In genomic region chr5:18489709-18490108, GRCm38 (mm10) we compare ENCODE assay signal across 33 mouse cellular contexts.
"Had no signal": no experiment of that assay in that cellular context is flagged by ENCODE, and none has a peak within 500 bp of the region (broad histone marks: within the 10 kb centered on the region; RNA-seq: fewer than 3 reads in every experiment).

No protein-coding gene starts in this region.

- DNase-seq: heart, postnatal 10 days; heart, postnatal 14 days; heart, postnatal 36 days; heart, postnatal 4 days; kidney, adult 11 months; kidney, adult 18-20 months; kidney, adult 2 months; kidney, adult 8-10 months; kidney, adult 9 months; kidney, postnatal 10 days; kidney, postnatal 14 days; kidney, postnatal 25 days; kidney, postnatal 36 days; kidney, postnatal 4 days; layer of hippocampus, adult 9-11 months; layer of hippocampus, postnatal 36 days had no signal

- H3K4me3 ChIP-seq: heart, embryonic 10.5 days; heart, embryonic 12.5 days; heart, embryonic 13.5 days; heart, embryonic 15.5 days; hindbrain, embryonic 10.5 days; hindbrain, embryonic 12.5 days; hindbrain, embryonic 13.5 days; hindbrain, embryonic 15.5 days; kidney, embryonic 15.5 days; layer of hippocampus, adult 2 months; left cerebral cortex, adult 2 months had no signal

- ATAC-seq: hindbrain, embryonic 16.5 days; hindbrain, postnatal 0 days; inflammation-experienced regulatory T-cells, adult 6 months had no signal

- H3K9ac ChIP-seq: heart, embryonic 12.5 days; heart, embryonic 13.5 days; heart, embryonic 15.5 days; hindbrain, embryonic 12.5 days; hindbrain, embryonic 13.5 days; hindbrain, embryonic 14.5 days; hindbrain, embryonic 15.5 days; kidney, embryonic 15.5 days had no signal

- H3K36me3 ChIP-seq: heart, embryonic 10.5 days; heart, embryonic 12.5 days; heart, embryonic 13.5 days; heart, embryonic 15.5 days; hindbrain, embryonic 10.5 days; hindbrain, embryonic 12.5 days; hindbrain, embryonic 13.5 days; hindbrain, embryonic 15.5 days; kidney, embryonic 15.5 days had no signal

- H3K9me3 ChIP-seq: heart, embryonic 10.5 days; heart, embryonic 12.5 days; heart, embryonic 13.5 days; heart, embryonic 15.5 days; hindbrain, embryonic 10.5 days; hindbrain, embryonic 12.5 days; hindbrain, embryonic 13.5 days; hindbrain, embryonic 15.5 days; kidney, embryonic 15.5 days had no signal

- H3K27me3 ChIP-seq: heart, embryonic 12.5 days; heart, embryonic 13.5 days; heart, embryonic 15.5 days; hindbrain, embryonic 12.5 days; hindbrain, embryonic 13.5 days; hindbrain, embryonic 15.5 days; kidney, embryonic 15.5 days had no signal

- H3K27ac ChIP-seq: heart, embryonic 10.5 days; heart, embryonic 13.5 days; heart, embryonic 15.5 days; hindbrain, embryonic 10.5 days; hindbrain, embryonic 12.5 days; hindbrain, embryonic 13.5 days; hindbrain, embryonic 14.5 days; hindbrain, embryonic 15.5 days; hindbrain, postnatal 0 days; kidney, embryonic 15.5 days; kidney, postnatal 0 days; layer of hippocampus, adult 2 months; left cerebral cortex, adult 2 months had no signal

- H3K4me1 ChIP-seq: heart, embryonic 10.5 days; heart, embryonic 12.5 days; heart, embryonic 15.5 days; hindbrain, embryonic 10.5 days; hindbrain, embryonic 12.5 days; hindbrain, embryonic 13.5 days; hindbrain, embryonic 15.5 days; kidney, embryonic 15.5 days had no signal

- H3K4me2 ChIP-seq: heart, embryonic 11.5 days; heart, embryonic 12.5 days; heart, embryonic 13.5 days; heart, embryonic 15.5 days; hindbrain, embryonic 12.5 days; hindbrain, embryonic 13.5 days; hindbrain, embryonic 14.5 days; hindbrain, embryonic 15.5 days; kidney, embryonic 15.5 days had no signal
